Mouse (Mus musculus) limb, embryonic 12.5 days (tissue): ENCODE results near the gene Akap2. TPM values are rescaled to one million over a fixed set of nuclear protein-coding genes. Genes with fewer than 3 reads are reported as not detected.

Source experiments
- ATAC-seq: fragments of 200-750 bp; cut with Nextera tagmentation; 2 replicates; pipeline ENCODE4 v1.8.0; 2017; ENCODE audit warnings: low read depth, moderate TSS enrichment; ENCODE audit not compliant: insufficient number of reproducible peaks, insufficient read depth, low FRiP score, low TSS enrichment
- H3K27ac ChIP-seq: fragments of 300-500 bp; sonication (generic); 2 replicates; pipeline ENCODE4 v1.5.1; 2016; ENCODE audit warnings: mild to moderate bottlenecking, moderate library complexity
- H3K27me3 ChIP-seq: fragments of 300-500 bp; sonication (generic); 2 replicates; pipeline ENCODE4 v1.6.1; 2016; ENCODE audit warnings: mild to moderate bottlenecking, moderate library complexity
- H3K36me3 ChIP-seq: fragments of 300-500 bp; sonication (generic); 2 replicates; pipeline ENCODE4 v1.6.1; 2016; ENCODE audit warnings: mild to moderate bottlenecking, moderate library complexity
- H3K4me1 ChIP-seq: fragments of 300-500 bp; sonication (generic); replicated peaks from 2 replicates; pipeline ENCODE4 v1.6.1; 2016
- H3K4me2 ChIP-seq: fragments of 300-500 bp; sonication (generic); 2 replicates; pipeline ENCODE4 v1.6.1; 2016; ENCODE audit warnings: mild to moderate bottlenecking, moderate library complexity
- H3K4me3 ChIP-seq: fragments of 300-500 bp; sonication (generic); replicated peaks from 2 replicates; pipeline ENCODE4 v1.5.1; 2016; ENCODE audit warnings: mild to moderate bottlenecking
- H3K9ac ChIP-seq: fragments of 300-500 bp; sonication (generic); replicated peaks from 2 replicates; pipeline ENCODE4 v1.6.1; 2016; ENCODE audit warnings: mild to moderate bottlenecking, moderate library complexity
- H3K9me3 ChIP-seq: fragments of 300-500 bp; sonication (generic); 2 replicates; pipeline ENCODE4 v1.6.1; 2016; ENCODE audit warnings: mild to moderate bottlenecking, moderate library complexity
- WGBS: fragments of 180-500 bp; shearing (Covaris S2); methylation state at CpG from one replicate; pipeline ENCODE4 v1.1.7; 2016; 5-methylcytosine and 5-hydroxymethylcytosine counted together
- polyA plus RNA-seq: library from polyadenylated mRNA; unstranded; fragments of >200 nt; fragmentation: Nextera tagmentation; extraction: Ambion mirVana; gene quantifications from 2 replicates; pipeline ENCODE4 v1.2.1, GENCODE M21; 2016

Akap2 gene
- polyA plus RNA-seq, 1 experiment from 2014 or later, result 32.0 TPM

DNA sequence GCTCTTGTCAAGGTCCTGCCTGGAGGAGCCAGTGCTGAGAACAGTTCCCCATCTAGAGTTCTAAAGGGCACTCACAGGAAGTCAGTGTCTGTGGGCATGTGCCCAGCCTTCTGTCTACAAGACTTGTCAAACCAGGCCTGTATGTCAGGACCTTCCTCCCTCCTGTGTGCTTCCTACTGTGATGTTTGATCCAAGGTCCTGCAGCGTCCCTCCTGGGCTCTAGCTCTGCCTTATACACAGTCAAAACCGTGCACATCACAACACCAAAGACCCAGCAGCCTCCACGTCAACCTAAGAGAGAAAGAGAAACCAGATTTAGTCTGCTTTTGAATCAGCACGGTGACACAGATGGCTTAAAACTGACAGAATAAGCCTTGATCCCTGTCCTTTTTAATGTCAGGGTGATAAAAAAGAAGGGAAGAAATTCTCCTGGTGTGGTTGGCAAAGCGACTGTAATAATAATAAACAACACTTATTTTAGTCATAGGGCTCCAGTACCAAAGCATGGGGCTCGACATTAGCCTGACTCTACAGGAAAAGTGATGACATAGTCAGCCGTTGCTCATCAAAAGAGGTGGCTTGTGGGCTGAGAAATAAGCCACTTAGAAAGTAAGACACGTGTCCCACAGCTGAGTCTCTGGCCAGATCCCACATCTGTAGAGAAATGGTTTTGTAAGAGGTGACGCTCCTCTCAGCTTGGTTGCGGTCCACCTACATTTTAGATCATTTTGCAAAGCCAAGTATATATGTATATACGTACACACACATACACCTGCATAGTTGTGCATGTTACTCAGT lies 13.5 kb downstream of the Akap2 start:
- no peak for ATAC-seq
- Histone ChIP-seq H3K4me2 (no peak overlapping the region), H3K4me1 (no peaks in the 10 kb centered on the region), H3K4me3 (no peak overlapping the region), H3K27ac (no peak overlapping the region; the same call in 1 of the 2 replicates), H3K36me3 (no peaks in the 10 kb centered on the region), H3K9ac (no peak overlapping the region), H3K9me3 (no peaks in the 10 kb centered on the region), H3K27me3 (no peaks in the 10 kb centered on the region)
- WGBS, result 81% methylated on average over 11 of the region's 11 CpGs

DNA sequence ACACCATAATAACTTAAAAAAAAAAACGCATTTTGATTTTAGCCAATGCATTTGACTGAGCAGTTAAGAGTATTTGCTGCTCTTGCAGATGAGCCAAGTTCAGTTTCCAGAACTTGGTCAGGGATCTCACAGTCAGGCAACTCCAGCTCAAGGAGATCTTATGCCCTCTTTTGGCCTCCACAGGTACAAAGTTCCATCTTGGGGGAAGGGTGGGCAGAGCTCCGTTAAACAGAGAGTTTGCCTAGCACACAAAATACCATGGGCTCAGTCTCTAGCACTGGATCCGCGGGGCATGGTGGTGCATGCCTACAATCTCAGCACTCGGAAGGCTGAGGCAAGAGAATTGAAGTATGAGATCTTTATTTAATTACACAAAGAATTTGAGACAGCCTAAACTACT lies 14.9 kb downstream of the Akap2 start:
- Histone ChIP-seq H3K4me3 (no peak overlapping the region), H3K9me3 (no peaks in the 10 kb centered on the region), H3K27me3 (no peaks in the 10 kb centered on the region), H3K9ac (no peak overlapping the region), H3K27ac (no peak overlapping the region), H3K4me1 (no peaks in the 10 kb centered on the region; the same call in 1 of the 2 replicates), H3K4me2 (no peak overlapping the region), H3K36me3 (no peaks in the 10 kb centered on the region)
- no peak for ATAC-seq
- 84% methylated on average over 5 of the region's 5 CpGs for WGBS

DNA sequence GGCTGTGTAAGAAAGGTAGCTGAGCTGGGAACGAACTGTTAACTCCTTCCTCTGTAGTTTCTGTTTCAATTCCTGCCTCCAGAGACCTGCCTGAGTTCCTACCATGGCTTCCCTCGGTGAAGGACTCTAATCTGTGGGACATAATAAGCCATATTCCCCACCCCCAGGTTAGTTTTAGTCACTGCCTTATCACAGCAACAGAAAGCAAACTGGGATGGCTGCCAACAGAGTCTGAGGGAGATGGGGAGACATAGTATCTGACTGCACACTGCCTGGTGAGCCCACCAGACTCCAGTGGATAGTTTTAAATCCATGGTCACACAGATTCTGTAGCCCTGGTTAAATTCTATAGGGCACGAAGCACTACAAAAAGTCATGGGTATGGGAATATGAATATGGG lies 16.0 kb downstream of the Akap2 start:
- Histone ChIP-seq H3K4me3 (no peak overlapping the region), H3K9ac (no peak overlapping the region), H3K9me3 (no peaks in the 10 kb centered on the region), H3K4me1 (peaks cover 5% of the 10 kb centered on the region), H3K4me2 (no peak overlapping the region), H3K36me3 (no peaks in the 10 kb centered on the region), H3K27me3 (no peaks in the 10 kb centered on the region), H3K27ac (no peak overlapping the region)
- WGBS, result 78% methylated on average over 3 of the region's 3 CpGs
- ATAC-seq, result no peak

DNA sequence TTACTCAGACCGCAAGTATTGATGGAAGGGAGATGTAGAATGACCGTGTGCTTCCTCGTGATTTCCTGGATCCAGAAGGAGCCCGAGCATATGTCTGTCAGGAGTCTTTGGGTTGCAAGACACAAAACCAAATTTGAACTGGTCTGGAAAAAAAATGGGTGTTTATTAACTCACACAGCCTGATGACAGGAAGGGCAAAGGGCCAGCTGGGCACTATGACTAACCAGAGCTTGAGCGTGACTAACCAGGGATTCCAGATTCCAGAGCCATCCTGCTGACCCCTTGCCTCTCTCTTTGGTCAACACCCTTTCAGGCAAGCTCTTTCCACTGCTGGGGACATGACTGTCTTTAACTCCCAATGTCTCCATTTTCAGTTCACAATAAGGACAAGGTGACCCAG lies 18.0 kb downstream of the Akap2 start:
- Histone ChIP-seq H3K27ac (no peak overlapping the region), H3K4me3 (no peak overlapping the region), H3K9ac (no peak overlapping the region), H3K27me3 (no peaks in the 10 kb centered on the region), H3K4me1 (peaks cover 18% of the 10 kb centered on the region), H3K9me3 (no peaks in the 10 kb centered on the region), H3K4me2 (no peak overlapping the region), H3K36me3 (no peaks in the 10 kb centered on the region)
- WGBS, result 79% methylated on average over 5 of the region's 5 CpGs
- ATAC-seq, result no peak

DNA sequence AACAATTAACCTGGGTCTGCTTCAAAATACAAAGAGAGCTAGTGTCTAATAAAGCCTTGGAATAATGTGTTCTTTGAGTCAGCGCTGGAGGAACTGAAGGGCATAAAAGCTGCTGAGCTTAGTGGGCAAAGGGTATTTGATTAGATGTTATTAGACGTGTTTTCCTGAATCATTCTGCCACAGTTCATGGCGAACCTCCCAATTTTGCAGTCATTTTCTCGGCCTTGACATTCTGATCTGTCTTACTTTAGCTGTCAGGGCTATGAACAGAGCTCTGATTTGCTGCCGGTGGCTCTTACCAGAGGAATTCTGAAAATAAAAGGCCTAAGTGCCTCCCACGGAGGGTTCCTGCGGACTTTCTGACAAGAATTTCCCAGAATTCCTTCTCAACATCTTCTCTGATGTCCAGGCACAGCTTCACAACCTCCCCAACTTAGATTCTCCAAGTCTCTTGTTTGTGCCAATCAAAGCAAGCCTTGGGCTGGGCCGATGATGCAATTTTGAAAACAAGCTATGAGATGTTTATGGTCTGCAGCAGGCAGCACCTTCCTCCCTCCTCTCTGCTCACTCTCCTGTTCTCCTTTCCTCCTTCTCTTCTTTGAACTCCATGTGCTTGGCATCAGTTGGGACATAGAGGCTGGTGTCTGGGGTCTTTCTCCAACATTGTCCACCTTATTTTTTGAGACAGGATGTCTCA lies 21.5 kb downstream of the Akap2 start:
- H3K27me3 ChIP-seq, result no peaks in the 10 kb centered on the region
- no peak overlapping the region; the same call in 1 of the 2 replicates for H3K4me2 ChIP-seq
- 0 out of 2 replicates have a peak, but pooled peaks cover 3% of the 10 kb centered on the region for H3K36me3 ChIP-seq
- H3K9ac ChIP-seq, result no peak overlapping the region
- peak overlapping the region; percentile 81 for H3K27ac ChIP-seq
- no peaks in the 10 kb centered on the region for H3K9me3 ChIP-seq
- 13% methylated on average over 8 of the region's 8 CpGs for WGBS
- H3K4me1 ChIP-seq, result peaks cover 36% of the 10 kb centered on the region
- ATAC-seq, result peak; percentile 41; the same call in 1 of the 2 replicates
- no peak overlapping the region for H3K4me3 ChIP-seq

DNA sequence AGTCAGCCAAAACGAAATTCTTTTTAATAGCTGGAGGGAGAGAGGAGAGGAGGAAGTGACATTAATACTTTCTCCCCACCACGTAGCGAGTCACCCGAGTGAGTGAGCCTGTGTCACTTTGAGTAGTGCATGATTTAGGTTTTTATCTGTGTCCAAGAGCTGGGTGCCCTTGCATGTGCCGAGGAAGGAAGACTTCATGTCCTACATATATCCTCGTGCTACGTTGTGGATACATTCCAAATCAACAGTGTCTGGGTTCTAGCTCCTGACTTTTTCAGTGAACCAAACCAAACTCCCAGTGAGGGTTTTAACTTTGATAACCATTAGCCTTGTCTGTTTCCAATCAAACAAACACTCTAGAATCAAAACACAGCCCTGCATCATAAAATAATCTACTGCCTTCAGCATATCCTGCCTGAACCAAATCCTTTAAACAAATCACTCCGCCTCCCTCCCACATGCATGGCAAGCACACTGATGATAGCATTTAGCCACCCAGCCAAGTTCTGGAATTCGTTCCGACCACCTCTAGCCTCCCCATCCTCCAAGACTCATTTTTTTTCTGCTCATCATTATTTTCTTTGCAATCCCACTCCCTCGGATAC lies 26.0 kb downstream of the Akap2 start:
- no peak overlapping the region for H3K4me2 ChIP-seq
- no peak overlapping the region for H3K9ac ChIP-seq
- no peak overlapping the region for H3K27ac ChIP-seq
- H3K36me3 ChIP-seq, result peaks cover 14% of the 10 kb centered on the region
- peaks cover 39% of the 10 kb centered on the region for H3K4me1 ChIP-seq
- ATAC-seq, result no peak
- no peaks in the 10 kb centered on the region; the same call in 1 of the 2 replicates for H3K9me3 ChIP-seq
- no peak overlapping the region for H3K4me3 ChIP-seq
- no peaks in the 10 kb centered on the region for H3K27me3 ChIP-seq
- WGBS, result 56% methylated on average over 11 of the region's 11 CpGs

DNA sequence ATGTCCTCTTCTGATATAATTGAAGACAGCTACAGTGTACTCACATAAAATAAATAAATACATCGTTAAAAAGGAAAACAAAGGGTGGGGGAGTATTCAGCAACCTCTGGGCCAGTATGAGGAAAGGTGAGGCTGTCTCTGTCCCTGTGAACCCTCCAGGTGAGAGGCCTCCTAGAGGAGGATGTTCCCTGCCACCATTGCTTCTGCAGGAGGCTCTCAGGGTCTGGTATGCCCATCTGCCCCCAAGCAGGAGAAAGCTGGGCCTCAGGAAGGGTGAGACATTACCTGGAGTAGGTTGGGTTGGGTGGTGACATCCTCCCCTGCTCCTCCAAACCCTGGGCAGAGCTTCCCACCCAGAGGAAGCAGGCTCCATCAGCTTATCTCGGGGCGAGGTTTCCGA lies 33.2 kb downstream of the Akap2 start:
- Histone ChIP-seq H3K27ac (0 out of 2 replicates have a peak overlapping the region, but pooled peaks have one; percentile 14), H3K36me3 (peaks cover 8% of the 10 kb centered on the region), H3K4me1 (peaks cover 15% of the 10 kb centered on the region), H3K4me2 (no peak overlapping the region), H3K9me3 (no peaks in the 10 kb centered on the region; the same call in 1 of the 2 replicates), H3K4me3 (no peak overlapping the region), H3K27me3 (no peaks in the 10 kb centered on the region), H3K9ac (no peak overlapping the region)
- ATAC-seq, result no peak
- 40% methylated on average over 4 of the region's 4 CpGs for WGBS

DNA sequence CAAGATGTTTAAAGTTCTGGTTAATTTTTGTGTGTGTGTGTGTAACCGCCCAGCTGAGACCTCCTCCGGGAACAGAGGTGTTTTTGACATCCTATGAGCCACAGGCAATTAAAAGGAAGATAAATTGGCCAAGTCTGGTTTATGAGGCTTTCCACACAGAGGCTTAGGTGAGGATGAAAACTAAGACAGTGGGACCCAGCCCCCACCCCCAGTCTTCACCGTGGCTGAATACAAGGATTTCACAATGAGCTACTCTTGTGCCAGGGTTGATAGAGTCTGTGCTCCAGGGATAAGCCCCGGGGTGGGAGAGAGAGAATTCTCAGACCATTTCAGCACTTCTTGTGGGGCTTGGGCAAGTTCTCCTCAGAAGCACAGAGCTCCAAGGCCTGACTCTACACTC lies 33.6 kb downstream of the Akap2 start:
- 36% methylated on average over 4 of the region's 4 CpGs for WGBS
- Histone ChIP-seq H3K4me2 (no peak overlapping the region), H3K27me3 (no peaks in the 10 kb centered on the region), H3K27ac (0 out of 2 replicates have a peak overlapping the region, but pooled peaks have one; percentile 14), H3K9me3 (no peaks in the 10 kb centered on the region), H3K4me1 (peaks cover 15% of the 10 kb centered on the region), H3K4me3 (no peak overlapping the region), H3K9ac (no peak overlapping the region), H3K36me3 (peaks cover 3% of the 10 kb centered on the region; the same call in 1 of the 2 replicates)
- no peak for ATAC-seq

DNA sequence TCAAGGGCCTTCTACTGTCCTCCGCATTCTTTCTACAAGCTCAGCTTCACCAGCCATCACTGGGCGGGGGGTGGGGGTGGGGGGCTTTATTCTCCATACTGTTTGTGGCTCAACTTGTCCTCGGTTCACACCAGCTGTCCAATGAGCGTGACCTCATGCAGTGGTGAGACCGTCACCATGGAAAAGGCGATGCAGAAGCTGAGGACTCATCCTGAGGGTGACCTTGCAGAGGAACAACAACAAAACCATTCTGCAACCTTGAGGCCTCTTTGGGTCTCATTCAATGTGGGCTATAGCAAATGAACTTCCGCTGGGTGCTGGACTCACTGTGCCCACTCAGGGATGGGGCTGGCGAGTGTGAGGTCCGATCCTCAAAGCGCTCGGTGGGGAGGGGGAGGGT lies 34.1 kb downstream of the Akap2 start:
- Histone ChIP-seq H3K9me3 (no peaks in the 10 kb centered on the region), H3K27me3 (no peaks in the 10 kb centered on the region), H3K4me1 (peaks cover 15% of the 10 kb centered on the region), H3K4me2 (no peak overlapping the region), H3K9ac (no peak overlapping the region), H3K4me3 (no peak overlapping the region), H3K36me3 (0 out of 2 replicates have a peak, but pooled peaks cover 3% of the 10 kb centered on the region), H3K27ac (no peak overlapping the region)
- ATAC-seq, result no peak
- WGBS, result 86% methylated on average over 11 of the region's 11 CpGs

DNA sequence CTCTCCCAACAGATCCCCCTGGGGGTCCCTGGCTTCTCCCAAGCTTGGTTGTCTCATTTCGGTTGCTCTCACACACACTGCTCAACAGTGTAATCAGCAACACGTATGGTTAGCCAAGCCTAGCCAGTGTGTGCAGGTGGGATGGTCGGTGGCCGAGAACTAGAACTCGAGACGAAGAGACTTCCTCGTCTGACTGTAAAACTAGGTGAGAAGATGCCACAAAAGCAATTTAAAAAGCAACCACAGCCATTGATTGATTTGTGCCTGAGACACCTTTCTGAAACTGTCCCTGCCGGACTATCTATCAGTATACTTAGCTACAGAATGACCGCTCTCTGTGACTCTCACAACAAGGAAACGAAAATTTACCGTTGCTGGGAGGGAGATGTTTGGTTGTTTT lies 37.6 kb downstream of the Akap2 start:
- no peak overlapping the region for H3K4me2 ChIP-seq
- no peak for ATAC-seq

DNA sequence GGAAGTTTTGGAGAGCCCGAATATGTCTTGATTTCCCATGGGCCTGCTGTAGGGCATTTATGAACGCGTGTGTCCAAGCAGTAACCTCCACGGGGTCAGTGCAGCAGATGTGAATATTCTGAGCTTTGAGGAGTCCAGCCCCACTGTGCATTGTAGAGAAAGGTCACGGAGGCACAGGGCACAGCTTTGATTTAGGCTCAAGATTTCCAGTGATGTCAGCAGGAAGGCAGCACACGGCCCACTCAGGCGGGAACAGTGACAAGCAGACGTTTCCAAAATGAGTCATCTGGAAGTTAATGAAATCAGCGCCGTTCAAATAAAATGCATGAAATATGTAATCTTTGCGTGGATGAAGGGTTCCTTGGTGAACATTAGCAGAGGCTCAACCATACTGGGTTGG lies 40.5 kb downstream of the Akap2 start:
- no peaks in the 10 kb centered on the region for H3K36me3 ChIP-seq
- no peaks in the 10 kb centered on the region for H3K27me3 ChIP-seq
- H3K4me1 ChIP-seq, result no peaks in the 10 kb centered on the region
- H3K9ac ChIP-seq, result no peak overlapping the region
- WGBS, result 58% methylated on average over 11 of the region's 11 CpGs
- no peak overlapping the region for H3K4me3 ChIP-seq
- no peak overlapping the region for H3K4me2 ChIP-seq
- no peak overlapping the region for H3K27ac ChIP-seq
- ATAC-seq, result no peak
- no peaks in the 10 kb centered on the region for H3K9me3 ChIP-seq

More for the DNA sequence above, 37.6 kb downstream of the Akap2 start:
- 91% methylated on average over 11 of the region's 11 CpGs for WGBS
- H3K9ac ChIP-seq, result no peak overlapping the region
- H3K27ac ChIP-seq, result no peak overlapping the region
- H3K9me3 ChIP-seq, result no peaks in the 10 kb centered on the region
- 0 out of 2 replicates have a peak, but pooled peaks cover 3% of the 10 kb centered on the region for H3K36me3 ChIP-seq
- no peaks in the 10 kb centered on the region for H3K27me3 ChIP-seq
- H3K4me1 ChIP-seq, result peaks cover 8% of the 10 kb centered on the region
- no peak overlapping the region for H3K4me3 ChIP-seq
